Mouse (Mus musculus) heart, postnatal 0 days (tissue): Measurements from ENCODE around the gene Ccdc12. TPM values are rescaled to one million over a fixed set of nuclear protein-coding genes. Genes with fewer than 3 reads are reported as not detected.

Experiments used
- ATAC-seq: fragments of 200-750 bp; cut with Nextera tagmentation; 2 replicates; pipeline ENCODE4 v1.8.0; 2017; ENCODE audit warnings: low read depth, moderate number of reproducible peaks, moderate library complexity; ENCODE audit not compliant: insufficient read depth
- DNase-seq: peaks from one replicate; pipeline ENCODE4 v3.0.0-alpha.2; 2016; ENCODE audit warnings: low spot score
- H3K27ac ChIP-seq: fragments of 300-500 bp; sonication (generic); 2 replicates; pipeline ENCODE4 v1.5.1; 2014; ENCODE audit warnings: low read depth, mild to moderate bottlenecking
- H3K27me3 ChIP-seq: fragments of 300-500 bp; sonication (generic); 2 replicates; pipeline ENCODE4 v1.6.1; 2014; ENCODE audit warnings: low read length, mixed read lengths; ENCODE audit not compliant: control insufficient read depth, insufficient read depth
- H3K36me3 ChIP-seq: fragments of 300-500 bp; sonication (generic); replicated peaks from 2 replicates; pipeline ENCODE4 v1.6.1; 2014; ENCODE audit warnings: low read length, mixed read lengths; ENCODE audit not compliant: control insufficient read depth, insufficient read depth
- H3K4me1 ChIP-seq: fragments of 300-500 bp; sonication (generic); 2 replicates; pipeline ENCODE4 v1.6.1; 2014; ENCODE audit warnings: antibody characterized with exemption; ENCODE audit not compliant: control insufficient read depth, insufficient read depth
- H3K4me2 ChIP-seq: fragments of 300-500 bp; sonication (generic); 2 replicates; pipeline ENCODE4 v1.6.1; 2014; ENCODE audit warnings: low read depth, mild to moderate bottlenecking, low read length, moderate library complexity
- H3K4me3 ChIP-seq: fragments of 300-500 bp; sonication (generic); 2 replicates; pipeline ENCODE4 v1.5.1; 2014; ENCODE audit warnings: low read depth, low read length
- H3K9ac ChIP-seq: fragments of 300-500 bp; sonication (generic); replicated peaks from 2 replicates; pipeline ENCODE4 v1.6.1; 2014; ENCODE audit warnings: low read depth, low read length, mixed read lengths
- H3K9me3 ChIP-seq: fragments of 300-500 bp; sonication (generic); replicated peaks from 2 replicates; pipeline ENCODE4 v1.6.1; 2016; ENCODE audit warnings: low read length; ENCODE audit not compliant: control insufficient read depth
- CTCF ChIP-seq: IDR thresholded peaks from 2 replicates; pipeline ENCODE4 v1.5.1; 2016; ENCODE audit warnings: antibody characterized with exemption, control low read depth, low read depth
- EP300 ChIP-seq: IDR thresholded peaks from 2 replicates; pipeline ENCODE4 v1.6.1; 2016; ENCODE audit warnings: antibody characterized with exemption, low read depth
- WGBS: fragments of 180-500 bp; shearing (Covaris S2); extraction: QIAGEN DNeasy Blood & Tissue Kit; methylation state at CpG from one replicate; pipeline ENCODE4 v1.1.7; 2014; 5-methylcytosine and 5-hydroxymethylcytosine counted together
- polyA plus RNA-seq: library from polyadenylated mRNA; unstranded; fragments of >200 nt; fragmentation: Nextera tagmentation; extraction: Ambion mirVana; gene quantifications from 2 replicates; pipeline ENCODE4 v1.2.1, GENCODE M21; 2015
- total RNA-seq: library from RNA; depleted of rRNA; stranded (reverse); fragments of >200 nt; gene quantifications from 2 replicates; pipeline ENCODE4 v1.2.3, GENCODE M21; 2014; ENCODE audit warnings: low replicate concordance

The Ccdc12 gene
- total and polyA plus RNA-seq, 2 experiments from 2014 or later = 95.9 to 143 TPM

GRCm38 (mm10) chr9:110669785-110670184 is 13.5 kb downstream of the Ccdc12 start:
- DNase-seq (no peak), ATAC-seq (no peak)
- no peak overlapping the region for H3K4me3 ChIP-seq
- peaks cover 84% of the 10 kb centered on the region for H3K4me1 ChIP-seq
- 48% methylated on average over 5 of the region's 5 CpGs for WGBS
- no peaks in the 10 kb centered on the region for H3K9me3 ChIP-seq
- H3K27me3 ChIP-seq = no peaks in the 10 kb centered on the region
- no peak overlapping the region for H3K9ac ChIP-seq
- no peak overlapping the region for H3K4me2 ChIP-seq
- no peaks in the 10 kb centered on the region for H3K36me3 ChIP-seq
- TF ChIP-seq CTCF (no peak), EP300 (no peak)
- peak overlapping the region; percentile 43; the same call in 1 of the 2 replicates for H3K27ac ChIP-seq

GRCm38 (mm10) chr9:110672462-110673106 is 16.3 kb downstream of the Ccdc12 start:
- no peaks in the 10 kb centered on the region for H3K9me3 ChIP-seq
- H3K9ac ChIP-seq = no peak overlapping the region
- no peak overlapping the region for H3K4me3 ChIP-seq
- H3K4me2 ChIP-seq = no peak overlapping the region
- peaks cover 80% of the 10 kb centered on the region for H3K4me1 ChIP-seq
- whole genome bisulfite sequencing = 67% methylated on average over 7 of the region's 7 CpGs
- H3K36me3 ChIP-seq = no peaks in the 10 kb centered on the region
- no peaks in the 10 kb centered on the region for H3K27me3 ChIP-seq
- peak; percentile 41; the same call in 1 of the 2 replicates for ATAC-seq
- no peak for DNase-seq
- TF ChIP-seq CTCF = peak; percentile 69
- no peak for TF ChIP-seq EP300
- H3K27ac ChIP-seq = peak overlapping the region; percentile 74

GRCm38 (mm10) chr9:110673107-110673752 is 16.9 kb downstream of the Ccdc12 start:
- 43% methylated on average over 10 of the region's 10 CpGs for WGBS
- Histone ChIP-seq H3K36me3 (no peaks in the 10 kb centered on the region), H3K27ac (peak overlapping the region; percentile 74), H3K4me1 (peaks cover 80% of the 10 kb centered on the region), H3K4me3 (no peak overlapping the region), H3K9ac (no peak overlapping the region), H3K9me3 (no peaks in the 10 kb centered on the region), H3K27me3 (no peaks in the 10 kb centered on the region), H3K4me2 (0 out of 2 replicates have a peak overlapping the region, but pooled peaks have one; percentile 14)
- peak; percentile 43 for ATAC-seq
- no peak for TF ChIP-seq CTCF
- no peak; the same call in 1 of the 2 replicates for TF ChIP-seq EP300
- DNase-seq = peak; percentile 58

GRCm38 (mm10) chr9:110676492-110676911 is 20.2 kb downstream of the Ccdc12 start:
- TF ChIP-seq CTCF (no peak), EP300 (no peak)
- Histone ChIP-seq H3K4me2 (no peak overlapping the region), H3K9me3 (no peaks in the 10 kb centered on the region), H3K9ac (no peak overlapping the region), H3K27me3 (no peaks in the 10 kb centered on the region), H3K36me3 (no peaks in the 10 kb centered on the region), H3K4me3 (no peak overlapping the region), H3K27ac (no peak overlapping the region; the same call in 1 of the 2 replicates), H3K4me1 (peaks cover 61% of the 10 kb centered on the region)
- DNase-seq (no peak), ATAC-seq (no peak)
- 60% methylated on average over 8 of the region's 8 CpGs for WGBS

GRCm38 (mm10) chr9:110678886-110679285 is 22.6 kb downstream of the Ccdc12 start:
- ATAC-seq (no peak), DNase-seq (no peak)
- no peak overlapping the region for H3K4me2 ChIP-seq
- H3K36me3 ChIP-seq = no peaks in the 10 kb centered on the region
- no peak for TF ChIP-seq EP300
- no peak overlapping the region for H3K4me3 ChIP-seq
- H3K27ac ChIP-seq = no peak overlapping the region
- H3K27me3 ChIP-seq = no peaks in the 10 kb centered on the region
- WGBS = 58% methylated on average over 5 of the region's 5 CpGs
- peaks cover 60% of the 10 kb centered on the region for H3K4me1 ChIP-seq
- no peak overlapping the region for H3K9ac ChIP-seq
- H3K9me3 ChIP-seq = no peaks in the 10 kb centered on the region
